Mouse (Mus musculus) heart, embryonic 10.5 days (tissue): ENCODE results near the gene Flii. TPM values are rescaled to one million over a fixed set of nuclear protein-coding genes. Genes with fewer than 3 reads are reported as not detected.
A peak's percentile ranks its signal among the peaks of the same experiment; 100 is the strongest.

ENCODE experiments used
- DNase-seq: peaks from one replicate; pipeline ENCODE4 v3.0.0-alpha.2; 2017; ENCODE audit warnings: low spot score
- H3K27ac ChIP-seq: fragments of 300-500 bp; sonication (generic); 2 replicates; pipeline ENCODE4 v1.5.1; 2016; ENCODE audit warnings: mild to moderate bottlenecking
- H3K27me3 ChIP-seq: fragments of 300-500 bp; sonication (generic); 2 replicates; pipeline ENCODE4 v1.6.1; 2016; ENCODE audit warnings: mild to moderate bottlenecking; ENCODE audit not compliant: poor library complexity, insufficient read depth, severe bottlenecking
- H3K36me3 ChIP-seq: fragments of 300-500 bp; sonication (generic); 2 replicates; pipeline ENCODE4 v1.6.1; 2016; ENCODE audit warnings: mild to moderate bottlenecking, moderate library complexity
- H3K4me1 ChIP-seq: fragments of 300-500 bp; sonication (generic); 2 replicates; pipeline ENCODE4 v1.6.1; 2016; ENCODE audit warnings: mild to moderate bottlenecking
- H3K4me3 ChIP-seq: fragments of 300-500 bp; sonication (generic); 2 replicates; pipeline ENCODE4 v1.5.1; 2016; ENCODE audit warnings: mild to moderate bottlenecking, moderate library complexity
- H3K9me3 ChIP-seq: fragments of 300-500 bp; sonication (generic); 2 replicates; pipeline ENCODE4 v1.6.1; 2016; ENCODE audit warnings: mild to moderate bottlenecking, moderate library complexity
- WGBS: fragments of 180-500 bp; shearing (Covaris S2); methylation state at CpG from one replicate; pipeline ENCODE4 v1.1.7; 2016; 5-methylcytosine and 5-hydroxymethylcytosine counted together
- polyA plus RNA-seq: library from polyadenylated mRNA; unstranded; fragments of >200 nt; fragmentation: Nextera tagmentation; extraction: Ambion mirVana; gene quantifications from 2 replicates; pipeline ENCODE4 v1.2.1, GENCODE M21; 2016

Gene Flii
- polyA plus RNA-seq, result 80.4 and 103 TPM in 2 replicates

DNA sequence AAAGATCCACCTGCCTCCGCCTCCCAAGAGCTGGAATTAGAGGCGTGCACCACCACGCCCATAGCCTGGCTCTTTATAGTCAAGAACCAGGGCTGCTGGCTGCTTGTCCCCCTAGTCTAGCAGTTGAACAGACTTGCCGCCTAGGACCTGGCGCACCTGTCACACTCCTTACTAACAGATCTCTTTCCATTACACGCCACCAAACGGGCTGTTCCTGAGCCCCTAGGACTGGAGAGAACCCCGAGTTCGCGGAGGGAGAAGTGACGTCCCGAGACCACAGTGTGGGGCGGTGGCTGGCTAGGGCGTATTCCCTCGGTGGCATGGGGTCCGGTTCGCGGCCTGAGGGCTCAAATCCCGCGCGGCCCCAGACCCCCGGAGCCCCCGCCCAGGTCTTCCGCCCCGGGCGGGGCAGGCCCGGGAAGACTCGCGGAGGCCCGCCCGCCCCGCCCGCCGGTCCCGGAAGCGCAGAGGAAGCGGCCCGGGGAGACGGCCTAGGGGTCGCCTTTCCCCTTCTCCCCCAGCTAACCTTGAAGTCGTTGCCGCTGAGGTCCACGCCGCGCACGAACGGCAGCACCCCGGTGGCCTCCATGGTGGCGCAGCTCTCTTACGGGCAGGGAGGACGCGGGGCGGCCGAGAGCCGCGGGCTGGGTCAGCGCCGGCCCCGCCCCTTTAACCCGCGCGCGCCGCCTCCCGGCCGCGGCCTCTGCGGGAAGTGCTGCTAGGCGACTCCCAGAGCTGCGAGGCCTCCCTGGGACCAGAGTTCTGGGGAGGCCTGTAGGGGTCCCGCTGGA is at the start of gene Flii:
Flii (minus strand) TSS at position 663 of the 791 bp plus-strand sequence.
- Histone ChIP-seq H3K36me3 (peaks cover 53% of the 10 kb centered on the region), H3K27me3 (no peaks in the 10 kb centered on the region), H3K4me1 (peaks cover 35% of the 10 kb centered on the region), H3K9me3 (no peaks in the 10 kb centered on the region), H3K27ac (peak within 1 kb of the TSS; percentile 94), H3K4me3 (peak within 1 kb of the TSS; percentile 89)
- DNase-seq, result peak; percentile 92
- WGBS, result under 1% methylated on average over 70 of the region's 71 CpGs

DNA sequence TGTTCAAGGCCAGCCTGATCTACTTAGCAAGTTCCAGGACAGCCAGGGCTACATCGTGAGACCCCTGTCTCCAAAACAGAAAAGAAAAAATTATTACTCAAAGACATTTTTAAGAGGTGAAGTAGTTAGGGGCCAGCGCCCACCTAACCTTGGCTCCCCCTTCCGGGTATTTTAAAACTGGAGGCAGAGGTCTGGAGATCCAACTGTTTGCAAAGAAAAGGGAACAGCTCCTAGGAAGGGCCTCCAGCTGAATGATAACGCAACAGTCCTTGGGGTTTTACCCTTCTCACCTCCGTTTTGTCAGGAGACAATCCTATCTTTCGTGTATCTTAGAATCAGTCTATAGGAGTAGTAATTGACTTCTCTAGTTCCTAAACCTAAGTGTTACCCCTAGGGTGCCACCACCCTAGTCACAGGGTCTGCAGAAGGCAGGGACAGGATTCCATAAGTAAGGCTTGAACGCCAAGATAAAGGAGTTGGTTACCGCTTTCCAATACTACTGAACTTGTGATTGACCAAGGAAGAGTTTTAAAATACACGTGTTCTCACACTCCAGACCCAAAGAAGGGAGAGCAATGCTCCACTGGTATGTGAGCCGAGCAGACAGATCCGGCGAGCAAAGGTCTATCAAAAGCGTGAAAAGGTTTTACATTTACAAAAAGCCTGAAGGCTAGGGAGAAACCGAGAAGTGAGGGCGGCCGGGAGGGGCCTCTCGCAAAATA is 49.2 kb upstream of the Flii start:
- no peak for DNase-seq
- Histone ChIP-seq H3K9me3 (no peaks in the 10 kb centered on the region), H3K4me3 (peak overlapping the region; percentile 83), H3K4me1 (peaks cover 45% of the 10 kb centered on the region), H3K36me3 (peaks cover 25% of the 10 kb centered on the region), H3K27ac (peak overlapping the region; percentile 92), H3K27me3 (no peaks in the 10 kb centered on the region)
- WGBS, result 6% methylated on average over 17 of the region's 17 CpGs

DNA sequence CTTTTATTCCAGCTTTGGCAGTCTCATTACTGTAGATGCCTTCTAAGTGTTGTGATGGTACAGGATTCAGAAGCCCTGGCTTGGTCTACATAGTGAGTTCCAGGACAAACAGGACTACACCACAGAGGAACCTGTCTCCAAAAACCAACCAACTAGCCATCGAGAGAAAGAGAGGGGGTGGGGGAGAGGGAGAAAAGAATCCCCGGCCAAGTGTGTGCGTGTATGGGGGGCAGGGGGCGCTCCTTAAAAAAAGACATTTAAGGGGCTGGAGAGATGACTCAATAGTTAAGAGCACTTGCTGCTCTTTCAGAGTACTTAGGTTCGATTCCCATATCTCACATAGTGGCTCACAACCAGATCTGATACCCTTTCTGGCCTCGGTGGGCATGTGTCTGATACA is 48.5 kb upstream of the Flii start:
- Histone ChIP-seq H3K36me3 (peaks cover 21% of the 10 kb centered on the region), H3K4me1 (peaks cover 39% of the 10 kb centered on the region), H3K4me3 (peak overlapping the region; percentile 83), H3K27me3 (no peaks in the 10 kb centered on the region), H3K9me3 (no peaks in the 10 kb centered on the region), H3K27ac (peak overlapping the region; percentile 92; the same call in 1 of the 2 replicates)
- WGBS, result 48% methylated on average over 6 of the region's 6 CpGs
- no peak for DNase-seq

DNA sequence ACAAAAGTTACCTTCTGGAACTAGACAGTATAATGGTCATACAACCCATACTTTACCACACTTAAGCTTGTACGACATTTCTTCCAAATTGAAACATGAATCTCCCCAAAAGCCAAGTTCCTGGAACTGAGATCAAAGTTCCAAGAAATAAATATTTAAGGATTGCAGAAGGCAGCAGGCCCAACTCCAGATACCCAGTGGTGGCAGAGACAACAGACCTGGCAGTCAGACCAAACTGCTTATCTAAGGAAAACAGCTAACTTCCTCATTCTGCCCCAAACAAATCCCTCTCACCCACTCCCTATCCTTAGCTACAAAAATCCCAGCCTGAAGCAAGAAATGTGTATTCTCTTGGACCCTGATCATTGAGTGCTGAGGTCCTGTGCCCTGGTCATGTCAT is 47.8 kb upstream of the Flii start:
- 66% methylated on average over 1 of the region's 1 CpGs for WGBS
- Histone ChIP-seq H3K27ac (no peak overlapping the region), H3K4me3 (no peak overlapping the region), H3K36me3 (peaks cover 14% of the 10 kb centered on the region), H3K27me3 (no peaks in the 10 kb centered on the region), H3K9me3 (no peaks in the 10 kb centered on the region), H3K4me1 (peaks cover 31% of the 10 kb centered on the region)
- no peak for DNase-seq

DNA sequence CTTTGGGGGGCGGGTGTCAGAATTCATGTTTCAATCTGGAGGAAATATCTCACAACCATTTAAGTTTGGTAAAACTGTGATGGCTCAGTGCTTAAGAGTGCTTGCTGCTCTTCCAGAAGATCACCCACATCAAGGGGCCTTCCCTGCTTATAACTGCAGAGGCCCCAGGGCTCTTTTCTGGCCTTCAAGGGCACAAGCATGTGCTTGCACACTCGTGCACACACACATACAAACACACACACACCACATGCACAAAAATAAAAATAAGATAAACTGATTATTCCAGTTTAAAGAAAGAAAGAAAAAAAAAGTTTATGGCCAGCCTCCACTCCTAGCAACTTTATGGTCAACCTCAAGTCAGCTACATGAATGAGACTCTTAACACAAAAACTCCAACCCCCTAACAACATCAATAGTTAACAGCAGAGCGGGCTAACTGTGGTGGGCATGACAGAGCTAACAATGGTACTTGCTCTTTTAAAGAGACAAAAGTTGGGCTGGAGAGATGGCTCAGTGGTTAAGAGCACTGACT is 47.2 kb upstream of the Flii start:
- no peak for DNase-seq
- H3K4me3 ChIP-seq, result no peak overlapping the region
- no peaks in the 10 kb centered on the region for H3K9me3 ChIP-seq
- no peak overlapping the region for H3K27ac ChIP-seq
- no peaks in the 10 kb centered on the region for H3K27me3 ChIP-seq
- 80% methylated on average over 3 of the region's 3 CpGs for WGBS
- H3K36me3 ChIP-seq, result peaks cover 8% of the 10 kb centered on the region
- H3K4me1 ChIP-seq, result peaks cover 25% of the 10 kb centered on the region

DNA sequence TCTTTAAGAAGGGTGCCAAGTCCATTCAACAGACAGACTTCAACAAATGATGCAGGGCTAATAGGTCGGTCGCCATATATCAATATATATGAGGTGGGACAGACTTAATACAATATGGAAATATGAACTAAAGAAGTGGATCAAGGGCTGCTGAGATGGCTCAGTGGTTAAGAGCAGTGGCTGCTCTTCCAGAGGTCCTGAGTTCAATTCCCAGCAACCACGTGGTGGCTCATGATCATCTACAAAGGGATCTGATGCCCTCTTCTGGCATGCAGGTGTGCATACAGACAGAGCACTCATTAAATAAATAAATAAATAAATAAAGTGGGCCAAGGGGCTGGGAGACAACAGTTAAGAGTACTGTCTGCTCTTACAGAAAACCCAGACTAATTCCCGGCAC is 45.1 kb upstream of the Flii start:
- H3K27me3 ChIP-seq, result no peaks in the 10 kb centered on the region
- H3K4me3 ChIP-seq, result no peak overlapping the region
- H3K27ac ChIP-seq, result no peak overlapping the region
- WGBS, result 83% methylated on average over 4 of the region's 4 CpGs
- peaks cover 11% of the 10 kb centered on the region for H3K4me1 ChIP-seq
- H3K9me3 ChIP-seq, result no peaks in the 10 kb centered on the region
- no peak for DNase-seq
- H3K36me3 ChIP-seq, result no peaks in the 10 kb centered on the region

DNA sequence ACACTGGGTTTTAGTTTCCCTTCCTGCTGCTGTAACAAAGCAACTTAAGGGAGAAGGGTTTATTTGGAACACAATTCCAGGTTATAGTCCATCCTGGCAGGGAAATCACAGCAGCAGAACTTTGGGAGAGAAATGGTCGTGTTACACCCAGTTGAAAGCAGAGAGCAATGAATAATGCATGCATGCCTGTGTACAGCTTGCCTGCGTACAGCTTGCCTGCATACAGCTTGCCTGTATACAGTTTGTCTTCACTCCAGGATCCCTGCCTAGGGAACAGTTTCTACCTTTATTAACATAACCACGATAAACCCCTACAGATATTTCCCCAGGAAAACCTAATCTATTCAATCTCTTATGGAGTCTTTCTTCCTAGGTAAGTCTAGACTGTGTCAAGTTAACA is 43.7 kb upstream of the Flii start:
- Histone ChIP-seq H3K9me3 (no peaks in the 10 kb centered on the region), H3K4me3 (no peak overlapping the region), H3K4me1 (peaks cover 6% of the 10 kb centered on the region), H3K27ac (no peak overlapping the region), H3K27me3 (no peaks in the 10 kb centered on the region), H3K36me3 (0 out of 2 replicates have a peak, but pooled peaks cover 3% of the 10 kb centered on the region)
- 83% methylated on average over 3 of the region's 3 CpGs for WGBS
- DNase-seq, result no peak

DNA sequence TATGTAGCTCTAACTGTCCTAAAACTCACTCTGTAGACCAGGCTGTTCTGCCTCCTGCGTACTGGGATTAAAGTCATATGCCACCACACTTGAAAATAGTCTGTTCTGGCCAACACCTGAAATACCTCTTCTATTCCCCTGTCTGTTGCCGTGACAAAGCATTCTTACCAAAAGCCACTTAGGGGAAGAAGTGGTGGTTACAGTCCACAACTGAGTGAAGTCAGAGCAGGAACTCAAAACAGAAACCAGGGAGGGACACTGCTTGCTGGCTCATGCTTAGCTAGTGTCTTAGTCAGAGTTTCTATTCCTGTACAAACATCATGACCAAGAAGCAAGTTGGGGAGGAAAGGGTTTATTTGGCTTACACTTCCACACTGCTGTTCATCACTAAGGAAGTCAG is 42.3 kb upstream of the Flii start:
- WGBS, result 68% methylated on average over 2 of the region's 2 CpGs
- Histone ChIP-seq H3K27ac (no peak overlapping the region), H3K9me3 (no peaks in the 10 kb centered on the region), H3K4me3 (no peak overlapping the region), H3K27me3 (no peaks in the 10 kb centered on the region), H3K36me3 (peaks cover 11% of the 10 kb centered on the region), H3K4me1 (no peaks in the 10 kb centered on the region)
- no peak for DNase-seq

DNA sequence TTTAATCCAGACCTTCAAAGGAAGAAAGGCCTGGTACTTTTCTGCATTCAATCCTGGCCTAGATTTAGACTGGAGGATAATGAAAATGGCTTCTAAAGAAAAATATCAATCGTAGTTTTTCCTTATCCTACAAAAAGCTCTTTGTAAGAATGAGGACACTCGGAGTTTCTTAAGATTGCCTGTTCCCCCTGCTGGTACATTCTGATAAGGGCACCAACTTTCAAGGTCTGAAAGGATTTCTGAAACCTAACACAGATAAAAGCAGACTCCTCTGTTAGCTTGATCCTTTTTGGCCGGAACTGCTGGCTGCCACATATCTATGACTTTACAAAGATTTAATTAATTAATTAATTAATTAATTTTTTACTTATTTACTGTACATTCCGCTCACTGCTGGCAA is 39.9 kb upstream of the Flii start:
- H3K36me3 ChIP-seq, result peaks cover 18% of the 10 kb centered on the region
- H3K27me3 ChIP-seq, result no peaks in the 10 kb centered on the region
- no peaks in the 10 kb centered on the region for H3K9me3 ChIP-seq
- DNase-seq, result no peak
- 60% methylated on average over 4 of the region's 4 CpGs for WGBS
- no peak overlapping the region for H3K27ac ChIP-seq
- no peaks in the 10 kb centered on the region for H3K4me1 ChIP-seq
- H3K4me3 ChIP-seq, result no peak overlapping the region

DNA sequence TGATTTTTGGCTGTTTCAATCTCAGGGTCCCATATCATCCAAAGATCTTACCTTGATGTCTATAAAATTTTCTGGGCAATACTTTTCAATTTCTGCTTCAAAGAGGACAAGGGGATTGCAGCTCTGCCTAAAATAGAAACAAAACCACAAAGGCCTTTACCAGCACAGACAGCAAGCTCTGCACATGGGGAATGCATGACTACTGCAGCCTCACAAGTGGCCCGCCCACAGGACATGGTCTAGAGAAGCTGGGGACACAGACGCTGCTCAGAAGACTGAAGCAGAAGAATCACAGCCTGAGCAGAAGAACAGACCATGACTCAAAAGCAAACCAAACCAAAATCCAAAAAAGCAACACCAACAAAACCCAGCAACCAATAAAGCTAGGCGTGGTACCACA is 34.6 kb upstream of the Flii start:
- Histone ChIP-seq H3K9me3 (no peaks in the 10 kb centered on the region), H3K27me3 (no peaks in the 10 kb centered on the region), H3K27ac (no peak overlapping the region), H3K36me3 (peaks cover 63% of the 10 kb centered on the region), H3K4me1 (no peaks in the 10 kb centered on the region), H3K4me3 (no peak overlapping the region)
- 81% methylated on average over 3 of the region's 3 CpGs for WGBS
- no peak for DNase-seq

DNA sequence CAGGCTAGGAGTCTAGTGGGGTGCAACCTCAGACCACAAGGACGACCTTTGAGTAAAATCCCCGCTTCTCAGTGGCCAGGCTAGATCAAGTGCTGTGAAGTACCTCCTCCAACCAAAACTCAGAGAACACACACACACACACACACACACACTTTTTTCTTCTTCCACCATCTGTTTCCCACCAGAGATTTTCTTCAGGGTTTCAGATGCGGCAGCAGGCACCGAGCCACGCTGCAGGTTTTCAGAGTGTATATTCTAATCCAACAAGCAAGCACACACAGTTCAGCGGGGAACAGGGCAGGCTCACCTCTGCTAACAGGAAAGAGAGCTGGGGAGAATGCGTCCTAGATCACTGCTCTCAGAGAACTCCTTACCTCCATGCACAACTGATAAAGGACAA is 28.5 kb upstream of the Flii start:
- H3K4me3 ChIP-seq, result no peak overlapping the region
- no peak overlapping the region for H3K27ac ChIP-seq
- 89% methylated on average over 7 of the region's 7 CpGs for WGBS
- H3K36me3 ChIP-seq, result peaks cover 90% of the 10 kb centered on the region
- no peaks in the 10 kb centered on the region for H3K4me1 ChIP-seq
- H3K27me3 ChIP-seq, result no peaks in the 10 kb centered on the region
- no peaks in the 10 kb centered on the region for H3K9me3 ChIP-seq
- DNase-seq, result no peak

DNA sequence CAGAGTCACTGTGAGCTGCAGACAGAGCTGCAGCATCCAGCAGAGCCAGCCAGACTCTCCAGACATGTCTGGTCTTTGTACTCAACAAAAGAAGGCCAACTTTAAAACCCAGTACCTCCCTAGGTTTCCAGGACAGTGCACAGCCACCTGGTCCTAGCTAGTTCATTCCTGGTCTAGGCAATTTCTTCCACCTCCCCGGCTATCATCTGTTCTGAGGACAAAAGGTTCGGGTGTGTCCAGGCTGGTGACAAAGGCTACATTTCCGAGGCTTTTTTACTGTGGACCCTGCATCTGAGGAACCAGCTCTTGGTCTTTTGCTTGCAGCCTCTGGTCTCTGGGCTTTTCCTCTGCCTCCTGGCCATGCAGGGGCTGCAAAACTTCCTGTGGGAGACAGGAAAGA is 13.3 kb upstream of the Flii start:
- Histone ChIP-seq H3K27ac (no peak overlapping the region), H3K4me3 (no peak overlapping the region), H3K4me1 (peaks cover 5% of the 10 kb centered on the region; the same call in 1 of the 2 replicates), H3K9me3 (no peaks in the 10 kb centered on the region), H3K36me3 (peaks cover 72% of the 10 kb centered on the region), H3K27me3 (no peaks in the 10 kb centered on the region)
- WGBS, result 81% methylated on average over 3 of the region's 3 CpGs
- no peak for DNase-seq

DNA sequence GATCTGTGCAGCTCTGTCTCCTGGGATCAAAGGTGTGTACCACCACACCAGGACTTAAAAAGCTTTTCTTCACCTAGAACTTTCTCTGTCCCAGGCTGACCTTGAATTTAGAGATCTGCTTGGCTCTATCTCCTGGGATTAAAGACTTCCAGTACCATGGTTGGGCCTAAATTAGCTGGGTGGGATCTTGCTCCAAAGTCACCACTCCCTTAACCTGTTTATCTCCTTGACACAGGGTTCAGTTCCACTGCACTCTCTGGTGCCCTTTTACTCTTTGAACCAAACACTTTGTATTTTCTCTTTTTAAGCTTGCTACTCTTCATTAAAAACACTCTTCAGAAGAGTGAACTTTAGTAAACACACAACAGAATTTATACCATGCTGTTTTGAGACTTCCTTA is 10.4 kb upstream of the Flii start:
- Histone ChIP-seq H3K4me1 (peaks cover 5% of the 10 kb centered on the region; the same call in 1 of the 2 replicates), H3K27ac (no peak overlapping the region), H3K4me3 (no peak overlapping the region), H3K27me3 (no peaks in the 10 kb centered on the region), H3K36me3 (peaks cover 61% of the 10 kb centered on the region), H3K9me3 (no peaks in the 10 kb centered on the region)
- no peak for DNase-seq
